Mouse (Mus musculus) midbrain, embryonic 12.5 days (tissue): ENCODE measurements around the gene C2cd4c. TPM values are rescaled to one million over a fixed set of nuclear protein-coding genes. Genes with fewer than 3 reads are reported as not detected.

ENCODE experiments used
- ATAC-seq: fragments of 200-750 bp; cut with Nextera tagmentation; 2 replicates; pipeline ENCODE4 v1.8.0; 2017; ENCODE audit warnings: low read depth, moderate TSS enrichment, moderate library complexity; ENCODE audit not compliant: low FRiP score
- H3K27ac ChIP-seq: fragments of 300-500 bp; sonication (generic); replicated peaks from 2 replicates; pipeline ENCODE4 v1.5.1; 2016; ENCODE audit warnings: mild to moderate bottlenecking
- H3K27me3 ChIP-seq: fragments of 300-500 bp; sonication (generic); 2 replicates; pipeline ENCODE4 v1.6.1; 2016; ENCODE audit warnings: mild to moderate bottlenecking
- H3K36me3 ChIP-seq: fragments of 300-500 bp; sonication (generic); 2 replicates; pipeline ENCODE4 v1.6.1; 2016
- H3K4me1 ChIP-seq: fragments of 300-500 bp; sonication (generic); 2 replicates; pipeline ENCODE4 v1.6.1; 2016
- H3K4me2 ChIP-seq: fragments of 300-500 bp; sonication (generic); replicated peaks from 2 replicates; pipeline ENCODE4 v1.6.1; 2016; ENCODE audit warnings: mild to moderate bottlenecking, moderate library complexity
- H3K4me3 ChIP-seq: fragments of 300-500 bp; sonication (generic); 2 replicates; pipeline ENCODE4 v1.5.1; 2016; ENCODE audit warnings: mild to moderate bottlenecking
- H3K9ac ChIP-seq: fragments of 300-500 bp; sonication (generic); replicated peaks from 2 replicates; pipeline ENCODE4 v1.6.1; 2016; ENCODE audit warnings: mild to moderate bottlenecking, moderate library complexity
- H3K9me3 ChIP-seq: fragments of 300-500 bp; sonication (generic); 2 replicates; pipeline ENCODE4 v1.6.1; 2016; ENCODE audit warnings: mild to moderate bottlenecking
- WGBS: fragments of 180-500 bp; shearing (Covaris S2); methylation state at CpG from one replicate; pipeline ENCODE4 v1.1.7; 2016; 5-methylcytosine and 5-hydroxymethylcytosine counted together
- polyA plus RNA-seq: library from polyadenylated mRNA; unstranded; fragments of >200 nt; fragmentation: Nextera tagmentation; extraction: Ambion mirVana; gene quantifications from 2 replicates; pipeline ENCODE4 v1.2.1, GENCODE M21; 2016

C2cd4c gene
- polyA plus RNA-seq, 1 experiment from 2014 or later, result 0.04 TPM

GRCm38 (mm10) chr10:79611296-79611695 lies 2.5 kb downstream of the C2cd4c start:
- 30% methylated on average over 5 of the region's 5 CpGs for WGBS
- H3K36me3 ChIP-seq, result no peaks in the 10 kb centered on the region
- peaks cover 26% of the 10 kb centered on the region for H3K4me1 ChIP-seq
- peaks cover 65% of the 10 kb centered on the region for H3K27me3 ChIP-seq
- no peak overlapping the region for H3K9ac ChIP-seq
- H3K4me3 ChIP-seq, result no peak overlapping the region
- no peaks in the 10 kb centered on the region for H3K9me3 ChIP-seq
- H3K27ac ChIP-seq, result no peak overlapping the region
- peak overlapping the region; percentile 100; the same call in 1 of the 2 replicates for H3K4me2 ChIP-seq
- no peak for ATAC-seq

- Histone ChIP-seq H3K27me3 (peaks cover 60% of the 10 kb centered on the region), H3K4me1 (peaks cover 26% of the 10 kb centered on the region), H3K9ac (no peak overlapping the region), H3K4me3 (no peak overlapping the region), H3K9me3 (no peaks in the 10 kb centered on the region), H3K27ac (no peak overlapping the region), H3K4me2 (no peak overlapping the region), H3K36me3 (no peaks in the 10 kb centered on the region)
- ATAC-seq, result no peak
- WGBS, result 71% methylated on average over 3 of the region's 3 CpGs
Observed at GRCm38 (mm10) chr10:79609276-79609675, 4.5 kb downstream of the C2cd4c start.

GRCm38 (mm10) chr10:79607892-79608291 lies 5.9 kb downstream of the C2cd4c start:
- H3K27ac ChIP-seq, result no peak overlapping the region
- no peak overlapping the region for H3K9ac ChIP-seq
- H3K27me3 ChIP-seq, result peaks cover 47% of the 10 kb centered on the region
- no peaks in the 10 kb centered on the region for H3K36me3 ChIP-seq
- WGBS, result 41% methylated on average over 2 of the region's 2 CpGs
- H3K4me1 ChIP-seq, result peaks cover 15% of the 10 kb centered on the region
- no peak overlapping the region for H3K4me3 ChIP-seq
- H3K4me2 ChIP-seq, result no peak overlapping the region
- ATAC-seq, result no peak
- no peaks in the 10 kb centered on the region for H3K9me3 ChIP-seq

DNA sequence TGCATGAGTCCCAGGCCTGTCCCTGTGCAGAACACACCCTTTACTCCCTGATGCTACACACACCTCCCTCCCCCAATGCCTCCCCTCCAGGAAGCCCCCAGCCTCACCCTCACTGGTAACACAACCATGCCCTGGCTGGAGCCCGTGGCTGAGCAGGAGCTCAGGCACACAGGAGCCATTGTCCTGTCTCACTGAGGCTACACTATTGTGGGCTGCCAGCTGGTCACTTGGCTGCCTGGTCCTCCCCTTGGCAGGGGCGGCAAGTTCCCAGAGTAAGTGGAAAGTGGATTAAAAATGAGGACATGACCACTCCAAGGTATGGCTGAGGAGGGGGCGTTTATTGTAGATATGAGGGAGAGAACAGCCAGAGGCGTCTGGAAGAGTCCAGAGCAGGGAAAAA lies 7.3 kb downstream of the C2cd4c start:
- peaks cover 34% of the 10 kb centered on the region for H3K27me3 ChIP-seq
- peaks cover 1% of the 10 kb centered on the region; the same call in 1 of the 2 replicates for H3K4me1 ChIP-seq
- H3K4me3 ChIP-seq, result no peak overlapping the region
- no peak overlapping the region for H3K9ac ChIP-seq
- no peak for ATAC-seq
- H3K36me3 ChIP-seq, result no peaks in the 10 kb centered on the region
- H3K4me2 ChIP-seq, result no peak overlapping the region
- H3K27ac ChIP-seq, result no peak overlapping the region
- H3K9me3 ChIP-seq, result no peaks in the 10 kb centered on the region
- 67% methylated on average over 4 of the region's 4 CpGs for WGBS

DNA sequence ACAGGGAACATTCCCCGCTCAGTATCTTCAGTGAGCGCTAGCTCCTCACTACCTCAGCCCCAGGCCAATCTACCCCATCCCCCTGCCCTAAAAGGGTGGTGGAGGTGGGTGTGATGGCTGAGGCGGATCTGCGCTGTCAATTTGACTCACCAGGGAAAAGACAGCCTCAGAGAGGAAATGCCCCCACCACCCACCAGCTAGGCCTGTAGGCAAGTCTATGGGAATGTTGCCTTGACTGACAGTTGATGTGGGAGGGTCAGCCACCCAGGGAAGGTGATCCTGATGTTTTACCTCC lies 15.9 kb downstream of the C2cd4c start:
- no peak overlapping the region for H3K4me2 ChIP-seq
- H3K4me1 ChIP-seq, result no peaks in the 10 kb centered on the region
- H3K9ac ChIP-seq, result no peak overlapping the region
- no peaks in the 10 kb centered on the region for H3K9me3 ChIP-seq
- no peak for ATAC-seq
- no peak overlapping the region for H3K4me3 ChIP-seq
- peaks cover 38% of the 10 kb centered on the region for H3K27me3 ChIP-seq
- WGBS, result 85% methylated on average over 4 of the region's 4 CpGs
- H3K36me3 ChIP-seq, result no peaks in the 10 kb centered on the region
- no peak overlapping the region for H3K27ac ChIP-seq

GRCm38 (mm10) chr10:79597051-79597935 lies 16.5 kb downstream of the C2cd4c start:
- ATAC-seq, result no peak; the same call in 1 of the 2 replicates
- peaks cover 38% of the 10 kb centered on the region for H3K27me3 ChIP-seq
- no peak overlapping the region for H3K9ac ChIP-seq
- no peaks in the 10 kb centered on the region for H3K36me3 ChIP-seq
- no peak overlapping the region for H3K4me3 ChIP-seq
- H3K4me1 ChIP-seq, result no peaks in the 10 kb centered on the region
- H3K9me3 ChIP-seq, result no peaks in the 10 kb centered on the region
- H3K4me2 ChIP-seq, result no peak overlapping the region
- 29% methylated on average over 13 of the region's 13 CpGs for WGBS
- H3K27ac ChIP-seq, result no peak overlapping the region

GRCm38 (mm10) chr10:79595590-79595929 lies 18.3 kb downstream of the C2cd4c start:
- no peaks in the 10 kb centered on the region for H3K4me1 ChIP-seq
- 61% methylated on average over 8 of the region's 8 CpGs for WGBS
- no peaks in the 10 kb centered on the region for H3K36me3 ChIP-seq
- no peaks in the 10 kb centered on the region for H3K9me3 ChIP-seq
- 0 out of 2 replicates have a peak, but pooled peaks have one; percentile 19 for ATAC-seq
- H3K9ac ChIP-seq, result no peak overlapping the region
- H3K27ac ChIP-seq, result no peak overlapping the region
- H3K4me3 ChIP-seq, result no peak overlapping the region
- no peak overlapping the region for H3K4me2 ChIP-seq
- peaks cover 38% of the 10 kb centered on the region for H3K27me3 ChIP-seq

- Histone ChIP-seq H3K36me3 (no peaks in the 10 kb centered on the region), H3K9me3 (no peaks in the 10 kb centered on the region), H3K9ac (no peak overlapping the region), H3K4me2 (no peak overlapping the region), H3K27me3 (peaks cover 38% of the 10 kb centered on the region), H3K4me3 (no peak overlapping the region), H3K4me1 (no peaks in the 10 kb centered on the region), H3K27ac (no peak overlapping the region)
- ATAC-seq, result peak; percentile 82
- WGBS, result 19% methylated on average over 17 of the region's 17 CpGs
Observed at GRCm38 (mm10) chr10:79594872-79595589, 18.8 kb downstream of the C2cd4c start.

DNA sequence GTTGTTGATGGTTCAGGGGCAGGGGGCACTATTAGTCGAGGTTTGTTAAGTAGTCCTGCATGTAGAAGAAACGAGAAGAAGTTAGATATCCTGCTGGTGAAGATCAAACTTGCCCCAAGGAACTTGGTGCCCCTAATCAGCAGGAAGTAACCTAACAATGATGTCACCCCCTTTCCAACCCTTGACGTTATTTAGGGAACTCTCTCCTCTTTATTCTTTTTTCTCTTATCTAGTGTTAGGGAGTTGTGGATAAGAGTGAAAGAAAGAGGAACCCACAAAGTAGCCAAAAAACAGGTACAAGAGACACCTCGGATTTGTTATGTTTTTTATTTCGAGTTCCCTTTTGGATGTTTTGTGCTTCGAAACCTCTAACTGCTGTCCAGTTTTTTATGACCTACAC lies 19.7 kb downstream of the C2cd4c start:
- H3K27ac ChIP-seq, result no peak overlapping the region
- H3K9ac ChIP-seq, result no peak overlapping the region
- no peak overlapping the region for H3K4me2 ChIP-seq
- no peak overlapping the region for H3K4me3 ChIP-seq
- ATAC-seq, result no peak
- H3K36me3 ChIP-seq, result no peaks in the 10 kb centered on the region
- H3K27me3 ChIP-seq, result peaks cover 38% of the 10 kb centered on the region
- no peaks in the 10 kb centered on the region for H3K4me1 ChIP-seq
- 64% methylated on average over 6 of the region's 6 CpGs for WGBS
- no peaks in the 10 kb centered on the region for H3K9me3 ChIP-seq

DNA sequence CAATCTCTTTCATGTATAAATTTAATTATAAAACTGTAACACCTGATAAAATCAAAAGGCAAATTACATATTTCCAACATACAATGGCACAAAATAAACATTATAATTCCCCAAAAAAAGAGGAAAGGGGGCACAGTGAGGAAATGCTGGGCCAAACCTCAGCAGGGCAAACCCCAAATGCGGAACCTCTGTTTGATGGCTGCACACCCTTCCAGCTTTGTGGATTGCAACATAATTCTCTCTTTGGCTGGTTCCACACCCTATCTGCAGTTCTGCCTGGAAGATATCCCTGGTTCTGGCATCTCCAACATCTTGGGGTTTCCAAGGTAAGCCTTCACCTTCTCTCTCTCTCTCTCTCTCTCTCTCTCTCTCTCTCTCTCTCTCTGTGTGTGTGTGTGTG lies 23.1 kb downstream of the C2cd4c start:
- no peak overlapping the region for H3K9ac ChIP-seq

DNA sequence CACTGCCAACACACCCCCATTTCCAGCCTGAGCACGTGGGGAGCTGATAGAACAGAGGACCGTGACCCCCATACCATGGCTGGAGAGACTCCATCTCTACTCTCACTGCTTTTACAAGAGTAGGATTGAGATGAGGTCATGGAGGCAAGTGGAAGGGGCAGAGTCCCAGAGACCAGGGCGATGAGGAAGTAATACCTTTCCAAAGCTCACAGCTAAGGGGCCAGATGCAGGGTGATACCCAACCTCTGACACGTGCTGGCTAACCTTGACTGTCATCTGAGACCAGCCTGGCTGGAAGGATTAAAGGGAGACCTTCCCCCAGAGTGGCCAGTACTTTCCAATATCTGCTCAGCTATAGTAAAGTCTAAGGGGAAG lies 26.1 kb downstream of the C2cd4c start:
- no peaks in the 10 kb centered on the region for H3K36me3 ChIP-seq
- ATAC-seq, result no peak
- no peaks in the 10 kb centered on the region for H3K9me3 ChIP-seq
- no peaks in the 10 kb centered on the region for H3K27me3 ChIP-seq
- H3K4me1 ChIP-seq, result no peaks in the 10 kb centered on the region
- no peak overlapping the region for H3K27ac ChIP-seq
- no peak overlapping the region for H3K4me3 ChIP-seq
- no peak overlapping the region for H3K9ac ChIP-seq
- H3K4me2 ChIP-seq, result no peak overlapping the region
- 75% methylated on average over 4 of the region's 4 CpGs for WGBS

More for the DNA sequence above, 23.1 kb downstream of the C2cd4c start:
- WGBS, result 95% methylated on average over 1 of the region's 1 CpGs
- Histone ChIP-seq H3K27me3 (peaks cover 21% of the 10 kb centered on the region), H3K4me2 (no peak overlapping the region), H3K27ac (no peak overlapping the region), H3K36me3 (no peaks in the 10 kb centered on the region), H3K9me3 (no peaks in the 10 kb centered on the region), H3K4me1 (no peaks in the 10 kb centered on the region), H3K4me3 (no peak overlapping the region)
- ATAC-seq, result no peak

- no peaks in the 10 kb centered on the region for H3K36me3 ChIP-seq
- WGBS, result 81% methylated on average over 5 of the region's 5 CpGs
- no peak within 1 kb of the TSS for H3K4me3 ChIP-seq
- no peak for ATAC-seq
- no peaks in the 10 kb centered on the region for H3K27me3 ChIP-seq
- no peaks in the 10 kb centered on the region for H3K9me3 ChIP-seq
- H3K4me1 ChIP-seq, result no peaks in the 10 kb centered on the region
- no peak within 1 kb of the TSS for H3K27ac ChIP-seq
- H3K9ac ChIP-seq, result no peak within 1 kb of the TSS
- no peak within 1 kb of the TSS for H3K4me2 ChIP-seq
Observed at GRCm38 (mm10) chr10:79587061-79587751, 26.6 kb downstream of the C2cd4c start, which contains the start of gene Theg. Gene Theg, minus strand, starts transcription at chr10:79587331.
